ENCODE assay signal across 23 mouse cellular contexts in the genomic region with DNA sequence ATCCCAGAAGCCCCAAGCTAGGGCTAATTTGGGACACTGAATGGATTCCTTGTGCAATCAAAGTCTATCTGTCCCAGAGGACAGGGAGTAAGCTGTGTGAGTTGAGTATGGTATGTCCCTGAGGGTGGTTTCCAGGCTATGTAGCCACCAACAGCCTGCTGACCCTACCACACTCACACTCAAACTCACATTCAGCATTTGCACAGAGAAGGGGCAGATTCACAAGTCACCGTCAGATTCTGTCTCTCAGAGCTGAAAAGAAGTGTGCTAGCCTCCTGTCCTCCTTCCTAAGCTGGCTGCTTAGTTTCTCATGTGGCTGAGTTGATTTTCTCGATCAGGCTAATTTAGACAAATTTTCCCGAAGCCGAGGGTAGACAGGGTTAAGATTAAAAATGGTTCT.
DNase-seq lines count a peak whose midpoint lies in the region; ATAC-seq and TF ChIP-seq lines count a peak whose summit lies in the region.
"Had no signal": no experiment of that assay in that cellular context is flagged by ENCODE, and none has a peak within 500 bp of the region (broad histone marks: within the 10 kb centered on the region; RNA-seq: fewer than 3 reads in every experiment).

No protein-coding gene starts in this region.

- H3K27ac ChIP-seq in hindbrain, embryonic 11.5 days (ENCODE audit: low read depth, low read length): peak overlapping the region; percentile 13; the same call in 1 of the 2 replicates
- H3K27ac ChIP-seq in hindbrain, postnatal 0 days: no peak overlapping the region
- H3K27ac ChIP-seq in ES-Bruce4 (ENCODE audit: insufficient read depth, low read length): peak overlapping the region; percentile 82
- peak overlapping the region; percentile 35 for H3K27ac ChIP-seq in brown adipose tissue, adult 24 weeks (replicated peaks; ENCODE audit: low read depth, low read length)
- H3K27ac ChIP-seq: embryonic facial prominence, embryonic 15.5 days; hindbrain, embryonic 15.5 days had no signal

- H3K4me2 ChIP-seq in hindbrain, embryonic 11.5 days (replicated peaks; ENCODE audit: low read depth, low read length): no peak overlapping the region
- no peak overlapping the region for H3K4me2 ChIP-seq in hindbrain, postnatal 0 days (ENCODE audit: low read depth, low read length)
- H3K4me2 ChIP-seq: embryonic facial prominence, embryonic 15.5 days; hindbrain, embryonic 15.5 days had no signal

- H3K9ac ChIP-seq in hindbrain, embryonic 11.5 days (ENCODE audit: low read depth, low read length): no peak overlapping the region
- no peak overlapping the region for H3K9ac ChIP-seq in hindbrain, postnatal 0 days (replicated peaks; ENCODE audit: low read length)
- H3K9ac ChIP-seq in ES-Bruce4 (ENCODE audit: low read depth, poor library complexity, severe bottlenecking): peak overlapping the region; percentile 91
- H3K9ac ChIP-seq: embryonic facial prominence, embryonic 15.5 days; hindbrain, embryonic 15.5 days had no signal

- no peaks in the 10 kb centered on the region for H3K9me3 ChIP-seq in hindbrain, embryonic 11.5 days (ENCODE audit: control insufficient read depth, low read length)
- no peaks in the 10 kb centered on the region for H3K9me3 ChIP-seq in hindbrain, postnatal 0 days (ENCODE audit: low read length)
- H3K9me3 ChIP-seq in ES-Bruce4 (replicated peaks; ENCODE audit: control insufficient read depth, insufficient read depth, low read length, poor library complexity, severe bottlenecking): no peaks in the 10 kb centered on the region
- H3K9me3 ChIP-seq: embryonic facial prominence, embryonic 15.5 days; hindbrain, embryonic 15.5 days had no signal

- ATAC-seq in hindbrain, embryonic 11.5 days (ENCODE audit: low FRiP score): no peak
- ATAC-seq in hindbrain, postnatal 0 days: no peak
- ATAC-seq: activated CD4-positive, CD25-positive, alpha-beta regulatory T cell, adult 4 months; forebrain, embryonic 16.5 days; inflammation-experienced regulatory T-cells, adult 6 months; Patski had no signal

- TF ChIP-seq POLR2A in ES-Bruce4 (IDR thresholded peaks at IDR 0.05; ENCODE audit: insufficient read depth, low read length): peak; percentile 28

- no peaks in the 10 kb centered on the region for H3K27me3 ChIP-seq in hindbrain, embryonic 11.5 days (ENCODE audit: control insufficient read depth, insufficient read depth, low read length)
- no peaks in the 10 kb centered on the region for H3K27me3 ChIP-seq in hindbrain, postnatal 0 days (ENCODE audit: insufficient read depth, low read length)
- no peaks in the 10 kb centered on the region for H3K27me3 ChIP-seq in ES-Bruce4 (ENCODE audit: control insufficient read depth, insufficient read depth, low read length, poor library complexity, severe bottlenecking)
- H3K27me3 ChIP-seq: embryonic facial prominence, embryonic 15.5 days; hindbrain, embryonic 15.5 days; Patski had no signal

- TF ChIP-seq EP300 in ES-Bruce4 (IDR thresholded peaks at IDR 0.05; ENCODE audit: insufficient read depth, low read depth, low read length): no peak

- 81% methylated on average over 4 of the region's 4 CpGs for WGBS in hindbrain, embryonic 11.5 days
- WGBS in hindbrain, postnatal 0 days: 72% methylated on average over 4 of the region's 4 CpGs

- no peak for DNase-seq in hindbrain, embryonic 11.5 days (ENCODE audit: low spot score)
- no peak for DNase-seq in hindbrain, postnatal 0 days (ENCODE audit: low spot score)
- DNase-seq in retina, postnatal 1 day: peak; percentile 65
- no peak for DNase-seq in thymus, postnatal 4 days
- no peak for DNase-seq in layer of hippocampus, adult 9-11 months
- DNase-seq: adrenal gland, postnatal 14 days; cerebellum, adult 18-20 months; cerebellum, adult 9-11 months; cerebellum, postnatal 36 days; gastrocnemius, postnatal 36 days; heart, adult 11 months; heart, postnatal 10 days; heart, postnatal 4 days; kidney, adult 11 months had no signal

- H3K36me3 ChIP-seq in hindbrain, embryonic 11.5 days (ENCODE audit: control insufficient read depth, insufficient read depth, low read length): no peaks in the 10 kb centered on the region
- no peaks in the 10 kb centered on the region for H3K36me3 ChIP-seq in hindbrain, postnatal 0 days (ENCODE audit: insufficient read depth, low read length)
- H3K36me3 ChIP-seq in ES-Bruce4 (ENCODE audit: control insufficient read depth, insufficient read depth, low read length, poor library complexity, severe bottlenecking): peaks cover 71% of the 10 kb centered on the region
- H3K36me3 ChIP-seq: embryonic facial prominence, embryonic 15.5 days; hindbrain, embryonic 15.5 days had no signal

- H3K4me1 ChIP-seq in hindbrain, embryonic 11.5 days (replicated peaks; ENCODE audit: control insufficient read depth, insufficient read depth, low read length): peaks cover 3% of the 10 kb centered on the region; the same call in 1 of the 2 replicates
- no peaks in the 10 kb centered on the region for H3K4me1 ChIP-seq in hindbrain, postnatal 0 days (ENCODE audit: insufficient read depth, low read length)
- H3K4me1 ChIP-seq in ES-Bruce4 (ENCODE audit: control insufficient read depth, insufficient read depth, low read length): no peaks in the 10 kb centered on the region
- peaks cover 4% of the 10 kb centered on the region for H3K4me1 ChIP-seq in brown adipose tissue, adult 24 weeks (ENCODE audit: control insufficient read depth, insufficient read depth, insufficient read length, low read length)

- no peak overlapping the region for H3K4me3 ChIP-seq in hindbrain, embryonic 11.5 days (ENCODE audit: low read depth, low read length)
- no peak overlapping the region for H3K4me3 ChIP-seq in hindbrain, postnatal 0 days (ENCODE audit: low read length)
- H3K4me3 ChIP-seq in ES-Bruce4 (ENCODE audit: low read depth, low read length): no peak overlapping the region
- H3K4me3 ChIP-seq in brown adipose tissue, adult 24 weeks (ENCODE audit: insufficient read depth, low read depth, low read length): no peak overlapping the region
- H3K4me3 ChIP-seq: embryonic facial prominence, embryonic 15.5 days; erythroblast, embryonic 14.5 days; hindbrain, embryonic 15.5 days had no signal

- no peak for TF ChIP-seq CTCF in hindbrain, postnatal 0 days (IDR thresholded peaks at IDR 0.05; ENCODE audit: low read depth)
- TF ChIP-seq CTCF in ES-Bruce4 (IDR thresholded peaks at IDR 0.05; ENCODE audit: low read depth, low read length): no peak
